Mouse (Mus musculus) heart, postnatal 0 days (tissue): ENCODE data around the gene Zfp566.

Experiments used
- CTCF ChIP-seq: IDR thresholded peaks from 2 replicates; pipeline ENCODE4 v1.5.1; 2016; ENCODE audit warnings: antibody characterized with exemption, control low read depth, low read depth
- EP300 ChIP-seq: IDR thresholded peaks from 2 replicates; pipeline ENCODE4 v1.6.1; 2016; ENCODE audit warnings: antibody characterized with exemption, low read depth

GRCm38 (mm10) chr7:30095551-30096125 lies 5.3 kb upstream of the Zfp566 start:
- TF ChIP-seq CTCF: no peak
- no peak for TF ChIP-seq EP300
